Mouse (Mus musculus) urinary bladder, adult 2 months (tissue): Measurements from ENCODE around the gene St8sia1. TPM values are rescaled to one million over a fixed set of nuclear protein-coding genes. Genes with fewer than 3 reads are reported as not detected.
A peak's percentile ranks its signal among the peaks of the same experiment; 100 is the strongest.

Source experiments
- DNase-seq: peaks from one replicate; pipeline ENCODE4 v3.0.0; 2022; ENCODE audit warnings: low spot score
- polyA plus RNA-seq: library from polyadenylated mRNA; depleted of rRNA; stranded (reverse); fragments of >200 nt; gene quantifications from 2 replicates; pipeline ENCODE4 v1.2.3, GENCODE M21; 2012; rRNA removed

St8sia1 gene
- polyA plus RNA-seq, 1 experiment, result 0.07 TPM

GRCm38 (mm10) chr6:142788042-142788987, 175.9 kb downstream of the St8sia1 start:
- peak; percentile 15 for DNase-seq

GRCm38 (mm10) chr6:142786106-142786505, 178.1 kb downstream of the St8sia1 start:
- no peak for DNase-seq

- DNase-seq, result no peak
These were observed 178.9 kb downstream of the St8sia1 start for GRCm38 (mm10) chr6:142785343-142785742.

DNA sequence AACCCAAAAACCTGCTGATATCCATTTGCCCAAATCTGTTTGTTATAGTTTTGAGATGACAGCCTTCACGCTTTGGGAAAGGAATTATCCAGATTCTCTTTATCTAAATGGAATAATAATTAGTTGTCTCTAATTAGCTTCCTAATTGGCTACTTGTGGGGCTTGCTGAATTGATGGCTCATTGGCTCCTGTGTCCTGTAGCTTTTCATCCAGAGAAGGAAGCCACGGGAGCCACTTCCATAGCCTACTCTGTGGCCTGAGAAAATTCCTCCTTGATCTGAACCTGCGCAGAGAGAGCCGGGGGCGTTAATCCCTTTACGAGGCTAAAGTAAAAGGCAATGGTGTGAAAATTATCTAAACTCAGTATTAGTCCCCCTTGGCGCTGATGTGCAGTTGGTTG, 183.0 kb downstream of the St8sia1 start:
- DNase-seq, result no peak

GRCm38 (mm10) chr6:142780574-142781033, 183.6 kb downstream of the St8sia1 start:
- no peak for DNase-seq

- DNase-seq, result no peak
These were observed 184.3 kb downstream of the St8sia1 start for GRCm38 (mm10) chr6:142779812-142780573.

GRCm38 (mm10) chr6:142779045-142779811, 185.0 kb downstream of the St8sia1 start:
- no peak for DNase-seq

DNA sequence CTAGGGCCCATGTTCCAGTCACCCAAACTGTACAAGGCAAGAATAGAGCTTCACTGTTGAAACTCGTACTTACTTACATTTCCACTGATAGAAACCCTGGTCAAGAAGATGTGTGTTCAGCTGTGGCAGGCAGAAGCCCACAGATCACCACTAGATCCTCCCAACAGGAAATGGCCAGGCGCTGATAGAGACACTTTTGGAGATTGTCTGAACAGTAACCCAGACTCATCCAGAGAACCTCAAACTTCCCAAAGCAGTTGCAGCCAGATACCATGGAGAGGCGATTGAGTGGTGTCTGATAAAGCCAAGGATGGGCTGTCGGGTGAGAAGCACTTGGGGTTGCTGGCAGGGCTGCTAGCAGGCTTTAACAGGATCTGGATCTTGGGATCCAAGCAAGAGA, 187.3 kb downstream of the St8sia1 start:
- no peak for DNase-seq

DNA sequence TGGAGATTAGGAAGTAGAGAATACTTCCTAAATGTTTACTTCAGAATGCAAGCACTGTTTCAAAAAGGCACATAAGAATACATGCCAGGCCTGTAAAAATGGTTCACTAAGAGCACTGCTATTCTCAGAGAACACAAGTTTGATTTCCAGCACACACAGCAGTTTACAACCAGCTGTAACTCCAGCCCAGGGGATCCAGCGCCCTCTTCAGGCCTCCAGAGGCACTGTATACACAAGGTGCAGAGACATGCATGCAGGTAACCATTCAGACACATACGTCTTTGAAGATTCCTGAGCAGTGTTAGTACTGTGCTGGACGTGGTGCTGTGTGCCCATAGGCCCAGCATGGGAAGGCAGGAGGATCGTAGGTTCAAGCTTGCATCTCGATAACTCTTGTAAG, 190.7 kb downstream of the St8sia1 start:
- DNase-seq, result no peak

DNA sequence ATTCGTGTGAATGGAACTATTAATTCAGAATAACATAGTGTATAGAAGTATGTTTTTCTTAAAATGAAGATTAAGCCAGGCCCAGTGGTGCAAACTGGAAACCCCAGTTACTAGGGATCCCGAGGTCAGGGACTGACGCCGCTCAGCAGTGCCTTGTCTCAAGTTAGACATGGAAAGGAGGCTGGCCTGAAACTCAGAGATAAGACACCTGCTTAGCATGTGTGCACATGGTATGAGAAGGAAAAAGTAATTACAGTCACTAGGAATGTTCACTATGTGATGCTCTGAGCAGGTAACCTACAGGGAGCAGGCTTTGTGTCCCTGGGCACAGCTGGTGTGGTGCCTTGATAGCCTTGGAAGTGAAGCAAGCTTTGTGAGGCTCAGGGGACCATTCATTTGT, 192.6 kb downstream of the St8sia1 start:
- DNase-seq, result no peak

Other genes with a start within 250 kb of the St8sia1 start
- 44.3 and 47.6 TPM in 2 replicates for gene Cmas, start 207.8 kb downstream of the St8sia1 start, polyA plus RNA-seq
- not detected in 2 replicates for gene Sult6b2, start 159.9 kb downstream of the St8sia1 start, polyA plus RNA-seq
- 26.2 and 28.0 TPM in 2 replicates for gene C2cd5, start 135.7 kb upstream of the St8sia1 start, polyA plus RNA-seq
- 45.0 and 57.4 TPM in 2 replicates for gene Etnk1, start 202.8 kb upstream of the St8sia1 start, polyA plus RNA-seq